In genomic region chr13:98440293-98440952, GRCm38 (mm10) we compare ENCODE assay signal across 9 mouse cellular contexts. TPM values are rescaled to one million over a fixed set of nuclear protein-coding genes. Genes with fewer than 3 reads are reported as not detected.
A peak's percentile ranks its signal among the peaks of the same experiment; 100 is the strongest.
DNase-seq lines count a peak whose midpoint lies in the region; ATAC-seq and TF ChIP-seq lines count a peak whose summit lies in the region.
"Had no signal": no experiment of that assay in that cellular context is flagged by ENCODE, and none has a peak within 500 bp of the region (broad histone marks: within the 10 kb centered on the region; RNA-seq: fewer than 3 reads in every experiment).

No protein-coding gene starts in this region.

- H3K4me2 ChIP-seq in midbrain, embryonic 14.5 days (ENCODE audit: low read length): no peak overlapping the region
- H3K4me2 ChIP-seq in kidney, postnatal 0 days (ENCODE audit: low read length): peak overlapping the region; percentile 27; the same call in 1 of the 2 replicates
- H3K4me2 ChIP-seq in stomach, embryonic 14.5 days (replicated peaks; ENCODE audit: low read depth, low read length): 0 out of 2 replicates have a peak overlapping the region, but pooled peaks have one; percentile 16
- H3K4me2 ChIP-seq: liver, embryonic 13.5 days had no signal

- no peaks in the 10 kb centered on the region for H3K9me3 ChIP-seq in midbrain, embryonic 10.5 days (replicated peaks)
- H3K9me3 ChIP-seq in midbrain, embryonic 14.5 days (ENCODE audit: control insufficient read depth, low read length): no peaks in the 10 kb centered on the region
- no peaks in the 10 kb centered on the region for H3K9me3 ChIP-seq in kidney, postnatal 0 days (replicated peaks; ENCODE audit: low read length)
- no peaks in the 10 kb centered on the region for H3K9me3 ChIP-seq in stomach, embryonic 14.5 days (ENCODE audit: control insufficient read depth, low read depth, low read length)
- H3K9me3 ChIP-seq: liver, embryonic 13.5 days had no signal

- no peaks in the 10 kb centered on the region for H3K27me3 ChIP-seq in midbrain, embryonic 10.5 days (ENCODE audit: low read depth, poor library complexity, severe bottlenecking)
- H3K27me3 ChIP-seq in midbrain, embryonic 14.5 days (ENCODE audit: control insufficient read depth, insufficient read depth, low read length): no peaks in the 10 kb centered on the region
- H3K27me3 ChIP-seq in kidney, postnatal 0 days (ENCODE audit: insufficient read depth, low read length): 0 out of 2 replicates have a peak, but pooled peaks cover 3% of the 10 kb centered on the region
- H3K27me3 ChIP-seq in stomach, embryonic 14.5 days (ENCODE audit: control insufficient read depth, insufficient read depth, low read length): no peaks in the 10 kb centered on the region
- H3K27me3 ChIP-seq: liver, embryonic 13.5 days had no signal

- no peak for TF ChIP-seq CTCF in kidney, postnatal 0 days (IDR thresholded peaks at IDR 0.05; ENCODE audit: low read depth)

- 56% methylated on average over 13 of the region's 13 CpGs for WGBS in midbrain, embryonic 10.5 days
- WGBS in midbrain, embryonic 14.5 days: 57% methylated on average over 13 of the region's 13 CpGs
- 21% methylated on average over 13 of the region's 13 CpGs for WGBS in kidney, postnatal 0 days
- 19% methylated on average over 13 of the region's 13 CpGs for WGBS in stomach, embryonic 14.5 days

- peak; percentile 52 to 58 for DNase-seq in cerebellum, postnatal 10 days
- DNase-seq in cerebellum, adult 9-11 months: no peak
- DNase-seq in midbrain, embryonic 10.5 days (ENCODE audit: low spot score): peak; percentile 25
- no peak for DNase-seq in midbrain, embryonic 14.5 days
- peak; percentile 92 for DNase-seq in kidney, postnatal 0 days (ENCODE audit: low spot score)
- no peak for DNase-seq in cerebellum, adult 8-10 months
- DNase-seq: liver, embryonic 13.5 days had no signal

- no peaks in the 10 kb centered on the region for H3K4me1 ChIP-seq in midbrain, embryonic 10.5 days
- H3K4me1 ChIP-seq in midbrain, embryonic 14.5 days (ENCODE audit: control insufficient read depth, insufficient read depth, low read length): no peaks in the 10 kb centered on the region
- H3K4me1 ChIP-seq in kidney, postnatal 0 days (replicated peaks; ENCODE audit: insufficient read depth, low read length): no peaks in the 10 kb centered on the region
- H3K4me1 ChIP-seq in stomach, embryonic 14.5 days (ENCODE audit: control insufficient read depth, insufficient read depth, low read length): peaks cover 5% of the 10 kb centered on the region; the same call in 1 of the 2 replicates
- H3K4me1 ChIP-seq: liver, embryonic 13.5 days had no signal

- no peak overlapping the region for H3K27ac ChIP-seq in midbrain, embryonic 10.5 days (replicated peaks)
- H3K27ac ChIP-seq in midbrain, embryonic 14.5 days (replicated peaks; ENCODE audit: low read depth, low read length): no peak overlapping the region
- H3K27ac ChIP-seq in kidney, postnatal 0 days: no peak overlapping the region
- no peak overlapping the region for H3K27ac ChIP-seq in stomach, embryonic 14.5 days (ENCODE audit: low read length)
- H3K27ac ChIP-seq: liver, embryonic 13.5 days had no signal

- no peaks in the 10 kb centered on the region for H3K36me3 ChIP-seq in midbrain, embryonic 10.5 days
- H3K36me3 ChIP-seq in midbrain, embryonic 14.5 days (ENCODE audit: control insufficient read depth, insufficient read depth, low read length): no peaks in the 10 kb centered on the region
- no peaks in the 10 kb centered on the region for H3K36me3 ChIP-seq in kidney, postnatal 0 days (ENCODE audit: insufficient read depth, low read length)
- no peaks in the 10 kb centered on the region for H3K36me3 ChIP-seq in stomach, embryonic 14.5 days (ENCODE audit: control insufficient read depth, insufficient read depth, low read length)
- H3K36me3 ChIP-seq: liver, embryonic 13.5 days had no signal

- no peak overlapping the region for H3K4me3 ChIP-seq in midbrain, embryonic 10.5 days
- H3K4me3 ChIP-seq in midbrain, embryonic 14.5 days (replicated peaks; ENCODE audit: low read depth, low read length): no peak overlapping the region
- no peak overlapping the region for H3K4me3 ChIP-seq in kidney, postnatal 0 days (replicated peaks; ENCODE audit: low read depth, low read length)
- no peak overlapping the region for H3K4me3 ChIP-seq in stomach, embryonic 14.5 days (ENCODE audit: low read depth, low read length)
- H3K4me3 ChIP-seq: liver, embryonic 13.5 days had no signal

- no peak overlapping the region for H3K9ac ChIP-seq in midbrain, embryonic 14.5 days (replicated peaks; ENCODE audit: low read length)
- no peak overlapping the region for H3K9ac ChIP-seq in kidney, postnatal 0 days (ENCODE audit: low read depth, low read length)
- H3K9ac ChIP-seq in stomach, embryonic 14.5 days (replicated peaks; ENCODE audit: low read depth, low read length): no peak overlapping the region
- H3K9ac ChIP-seq: liver, embryonic 13.5 days had no signal

- no peak for ATAC-seq in midbrain, embryonic 14.5 days (ENCODE audit: low FRiP score, low TSS enrichment)
- ATAC-seq in kidney, postnatal 0 days (replicated peaks; ENCODE audit: low FRiP score, low read depth): peak; percentile 65; the same call in 1 of the 2 replicates
- peak; percentile 65; the same call in 1 of the 2 replicates for ATAC-seq in stomach, embryonic 14.5 days (ENCODE audit: insufficient number of reproducible peaks, insufficient read depth, low FRiP score, low read depth)
- ATAC-seq in CD4-positive, CD25-positive, alpha-beta regulatory T cell, adult 4 months: no peak

RNA-seq across cellular contexts. Expression of gene Gm10320, which starts 51.4 kb away (rescaled TPM):
- 1.1 and 1.2 TPM in 2 replicates for polyA plus RNA-seq in midbrain, embryonic 10.5 days (2016; fragmentation: Nextera tagmentation; extraction: Ambion mirVana)
- polyA plus RNA-seq in midbrain, embryonic 14.5 days (2014; fragmentation: Nextera tagmentation; extraction: Ambion mirVana): 0.67 and 0.70 TPM in 2 replicates
- 1.8 and 2.1 TPM in 2 replicates for polyA plus RNA-seq in kidney, postnatal 0 days (2015; fragmentation: Nextera tagmentation; extraction: Ambion mirVana)
- polyA plus RNA-seq in stomach, embryonic 14.5 days (2014; fragmentation: Nextera tagmentation; extraction: Ambion mirVana): 1.2 and 1.4 TPM in 2 replicates
- polyA plus RNA-seq in CD4-positive, CD25-positive, alpha-beta regulatory T cell, adult 4 months (2017; shearing (Covaris generic)): 1 to 10 TPM in 1 of 2 experiments, not detected in 1; 3.3 TPM

Comparison
In these comparisons a context has a peak if more than half of its experiments do, and no peak if none do; other contexts are left out.
1. DNase-seq: peak in cerebellum, postnatal 10 days (2 of 2), midbrain, embryonic 10.5 days (single experiment) and kidney, postnatal 0 days (single experiment); none in cerebellum, adult 9-11 months (single experiment), midbrain, embryonic 14.5 days (single experiment) and cerebellum, adult 8-10 months (single experiment).
2. ATAC-seq: peak in kidney, postnatal 0 days (single experiment) and stomach, embryonic 14.5 days (single experiment); none in midbrain, embryonic 14.5 days (single experiment) and CD4-positive, CD25-positive, alpha-beta regulatory T cell, adult 4 months (single experiment).